Mouse (Mus musculus) stomach, embryonic 14.5 days (tissue): Measurements from ENCODE around the gene Gm4869. TPM values are rescaled to one million over a fixed set of nuclear protein-coding genes. Genes with fewer than 3 reads are reported as not detected.

Experiments
- ATAC-seq: fragments of 200-750 bp; cut with Nextera tagmentation; 2 replicates; pipeline ENCODE4 v1.8.0; 2017; ENCODE audit warnings: low read depth, moderate TSS enrichment; ENCODE audit not compliant: insufficient number of reproducible peaks, insufficient read depth, low FRiP score
- H3K27ac ChIP-seq: fragments of 300-500 bp; sonication (generic); 2 replicates; pipeline ENCODE4 v1.5.1; 2014; ENCODE audit warnings: mild to moderate bottlenecking, low read length, moderate library complexity, mixed read lengths
- H3K27me3 ChIP-seq: fragments of 300-500 bp; sonication (generic); 2 replicates; pipeline ENCODE4 v1.6.1; 2014; ENCODE audit warnings: low read length, control low read depth, mixed read lengths; ENCODE audit not compliant: control insufficient read depth, insufficient read depth
- H3K36me3 ChIP-seq: fragments of 300-500 bp; sonication (generic); 2 replicates; pipeline ENCODE4 v1.6.1; 2014; ENCODE audit warnings: mild to moderate bottlenecking, control low read depth, low read length, moderate library complexity, mixed read lengths; ENCODE audit not compliant: control insufficient read depth, insufficient read depth
- H3K4me1 ChIP-seq: fragments of 300-500 bp; sonication (generic); 2 replicates; pipeline ENCODE4 v1.6.1; 2014; ENCODE audit warnings: low read length, control low read depth, mixed read lengths; ENCODE audit not compliant: control insufficient read depth, insufficient read depth
- H3K4me2 ChIP-seq: fragments of 300-500 bp; sonication (generic); replicated peaks from 2 replicates; pipeline ENCODE4 v1.6.1; 2014; ENCODE audit warnings: low read depth, low read length, control low read depth
- H3K4me3 ChIP-seq: fragments of 300-500 bp; sonication (generic); 2 replicates; pipeline ENCODE4 v1.5.1; 2014; ENCODE audit warnings: low read depth, low read length, control low read depth
- H3K9ac ChIP-seq: fragments of 300-500 bp; sonication (generic); replicated peaks from 2 replicates; pipeline ENCODE4 v1.6.1; 2014; ENCODE audit warnings: low read depth, mild to moderate bottlenecking, control low read depth, low read length, moderate library complexity, mixed read lengths
- H3K9me3 ChIP-seq: fragments of 300-500 bp; sonication (generic); 2 replicates; pipeline ENCODE4 v1.6.1; 2016; ENCODE audit warnings: low read depth, low read length, control low read depth; ENCODE audit not compliant: control insufficient read depth
- WGBS: fragments of 180-500 bp; shearing (Covaris S2); extraction: QIAGEN DNeasy Blood & Tissue Kit; methylation state at CpG from one replicate; pipeline ENCODE4 v1.1.7; 2014; 5-methylcytosine and 5-hydroxymethylcytosine counted together
- polyA plus RNA-seq: library from polyadenylated mRNA; unstranded; fragments of >200 nt; fragmentation: Nextera tagmentation; extraction: Ambion mirVana; gene quantifications from 2 replicates; pipeline ENCODE4 v1.2.1, GENCODE M21; 2014

Gene Gm4869
- polyA plus RNA-seq = not detected in 2 replicates

- Histone ChIP-seq H3K9me3 (no peaks in the 10 kb centered on the region), H3K9ac (no peak within 1 kb of the TSS), H3K4me1 (no peaks in the 10 kb centered on the region), H3K27me3 (no peaks in the 10 kb centered on the region), H3K27ac (no peak within 1 kb of the TSS), H3K4me3 (no peak within 1 kb of the TSS), H3K36me3 (peaks cover 40% of the 10 kb centered on the region), H3K4me2 (no peak within 1 kb of the TSS)
- 83% methylated on average over 5 of the region's 5 CpGs for WGBS
- no peak for ATAC-seq
Observed at GRCm38 (mm10) chr5:140445345-140445744, at the start of gene Gm4869. Gene Gm4869 (plus strand): TSS chr5:140445645.

DNA sequence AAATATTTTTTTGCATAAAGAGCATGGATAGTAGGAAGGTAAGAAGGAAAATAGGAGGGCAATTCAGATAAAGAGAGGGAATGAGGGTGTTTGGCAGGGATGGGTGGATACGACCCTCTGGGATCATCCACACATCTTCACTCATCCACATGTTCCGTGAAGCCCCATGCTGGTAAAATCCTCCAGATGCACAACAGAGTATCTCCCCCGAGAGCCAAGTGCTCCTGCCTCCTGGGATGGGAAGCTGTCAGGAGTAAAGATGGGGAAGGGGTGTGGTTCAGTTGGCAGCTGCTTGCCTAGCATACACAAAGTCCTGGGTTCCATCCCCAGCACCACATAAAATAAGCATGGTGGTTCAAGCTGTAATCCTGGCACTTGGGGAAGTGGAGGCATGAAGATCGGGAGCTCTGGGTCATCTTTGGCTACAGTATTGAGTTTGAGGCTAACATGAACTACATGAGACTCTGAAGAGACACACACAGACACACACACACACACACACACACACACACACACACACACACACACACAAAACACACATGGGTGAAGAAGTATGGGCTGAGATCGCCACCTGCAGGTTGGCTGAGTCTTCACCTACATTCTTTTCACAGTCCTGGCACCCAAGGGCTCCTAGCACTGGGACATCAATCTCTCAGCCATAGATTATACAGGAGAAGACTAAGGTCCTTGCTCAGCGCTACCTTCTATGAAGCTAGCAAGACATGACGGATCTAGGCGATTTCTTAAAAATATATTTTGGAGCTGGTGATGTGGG, 49.1 kb upstream of the Gm4869 start:
- Histone ChIP-seq H3K9ac (no peak overlapping the region), H3K27ac (no peak overlapping the region), H3K4me2 (no peak overlapping the region), H3K9me3 (no peaks in the 10 kb centered on the region), H3K27me3 (no peaks in the 10 kb centered on the region), H3K4me1 (no peaks in the 10 kb centered on the region), H3K4me3 (no peak overlapping the region), H3K36me3 (no peaks in the 10 kb centered on the region)
- no peak for ATAC-seq
- WGBS = 65% methylated on average over 8 of the region's 8 CpGs

DNA sequence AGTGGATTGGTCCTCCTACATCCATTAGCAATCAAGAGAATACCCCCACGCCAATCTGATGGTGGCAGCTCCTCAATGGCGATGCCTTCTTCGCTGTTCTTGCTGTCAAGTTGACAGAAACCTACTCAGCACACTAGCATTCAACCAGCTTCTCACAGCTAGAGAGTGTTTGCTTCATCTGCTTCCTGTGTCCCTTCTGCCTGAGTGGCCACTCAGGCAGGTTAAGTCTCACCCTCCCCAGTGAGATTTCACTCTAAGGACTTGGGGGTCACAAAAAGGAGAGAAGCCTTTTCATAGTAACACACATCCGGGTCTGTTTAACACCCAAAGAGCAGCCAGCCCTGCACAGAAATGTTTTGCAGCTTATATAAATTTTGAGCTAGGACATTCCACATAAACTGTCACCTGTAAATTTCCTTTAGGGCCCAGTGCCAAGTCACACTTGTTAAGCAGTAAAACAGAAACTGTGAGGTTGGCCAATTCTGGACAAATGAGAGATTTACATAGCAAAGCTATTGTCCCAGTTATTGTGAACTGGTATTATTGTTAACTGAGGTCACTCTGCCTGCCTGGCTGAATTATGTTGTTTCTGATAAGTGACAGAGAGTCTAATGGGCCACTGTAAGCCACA, 42.7 kb upstream of the Gm4869 start:
- Histone ChIP-seq H3K36me3 (no peaks in the 10 kb centered on the region), H3K4me3 (no peak overlapping the region), H3K4me2 (no peak overlapping the region), H3K27me3 (no peaks in the 10 kb centered on the region), H3K9ac (no peak overlapping the region), H3K27ac (no peak overlapping the region), H3K9me3 (no peaks in the 10 kb centered on the region), H3K4me1 (no peaks in the 10 kb centered on the region)
- 67% methylated on average over 4 of the region's 4 CpGs for WGBS
- no peak for ATAC-seq

DNA sequence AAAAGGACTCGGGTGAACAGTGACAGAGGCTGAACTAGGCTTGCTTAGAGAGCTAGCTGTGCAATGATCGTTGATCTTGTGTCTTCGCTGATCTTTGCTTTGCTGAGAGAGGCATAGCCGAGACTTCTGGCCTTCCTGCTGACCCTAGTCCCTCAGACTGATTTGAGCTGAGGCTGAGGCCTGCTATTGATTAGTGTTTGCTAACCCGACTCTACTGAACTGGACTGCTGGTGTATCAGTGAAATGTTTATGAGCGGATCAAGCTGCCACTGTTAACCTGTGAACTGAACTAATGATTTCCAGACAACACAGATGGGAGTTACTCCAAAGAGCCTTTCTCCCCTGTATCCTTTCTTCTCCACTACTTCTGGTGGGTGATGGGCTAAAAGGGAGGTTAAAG, 40.3 kb upstream of the Gm4869 start:
- Histone ChIP-seq H3K9ac (no peak overlapping the region), H3K4me1 (no peaks in the 10 kb centered on the region), H3K9me3 (no peaks in the 10 kb centered on the region), H3K27ac (no peak overlapping the region), H3K4me2 (no peak overlapping the region), H3K4me3 (no peak overlapping the region), H3K27me3 (no peaks in the 10 kb centered on the region), H3K36me3 (no peaks in the 10 kb centered on the region)
- 75% methylated on average over 6 of the region's 6 CpGs for WGBS
- ATAC-seq = no peak

DNA sequence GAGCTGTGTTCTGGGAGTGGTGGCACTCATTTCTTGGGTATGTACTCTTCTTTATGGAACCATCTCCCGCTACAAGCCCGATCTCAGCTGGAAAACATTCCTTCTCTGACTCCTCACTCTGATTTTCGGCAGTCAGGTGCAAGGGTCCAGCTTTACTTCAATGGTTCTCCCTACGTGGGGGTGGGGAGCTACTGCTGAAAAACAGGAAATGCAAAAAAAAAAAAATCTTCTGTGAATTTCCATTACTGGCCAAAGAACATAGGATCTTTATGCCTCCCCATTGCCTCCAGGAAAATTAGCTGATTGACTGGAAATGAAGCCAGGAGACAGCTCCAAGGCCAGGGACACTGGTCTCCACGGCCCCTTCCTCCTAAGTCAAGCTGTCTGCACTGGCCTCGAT, 38.8 kb upstream of the Gm4869 start:
- no peak overlapping the region for H3K9ac ChIP-seq
- H3K27me3 ChIP-seq = no peaks in the 10 kb centered on the region
- H3K9me3 ChIP-seq = no peaks in the 10 kb centered on the region
- no peaks in the 10 kb centered on the region for H3K4me1 ChIP-seq
- no peaks in the 10 kb centered on the region for H3K36me3 ChIP-seq
- no peak overlapping the region for H3K4me3 ChIP-seq
- no peak overlapping the region for H3K27ac ChIP-seq
- H3K4me2 ChIP-seq = no peak overlapping the region
- no peak for ATAC-seq
- 66% methylated on average over 6 of the region's 6 CpGs for WGBS

GRCm38 (mm10) chr5:140408801-140409200, 36.6 kb upstream of the Gm4869 start:
- ATAC-seq = no peak
- H3K27ac ChIP-seq = no peak overlapping the region
- H3K4me3 ChIP-seq = no peak overlapping the region
- H3K4me1 ChIP-seq = no peaks in the 10 kb centered on the region
- no peaks in the 10 kb centered on the region for H3K9me3 ChIP-seq
- no peak overlapping the region for H3K4me2 ChIP-seq
- no peak overlapping the region for H3K9ac ChIP-seq
- H3K36me3 ChIP-seq = no peaks in the 10 kb centered on the region
- H3K27me3 ChIP-seq = no peaks in the 10 kb centered on the region

GRCm38 (mm10) chr5:140411339-140411738, 34.1 kb upstream of the Gm4869 start:
- H3K9me3 ChIP-seq = no peaks in the 10 kb centered on the region
- H3K4me3 ChIP-seq = no peak overlapping the region
- no peaks in the 10 kb centered on the region for H3K36me3 ChIP-seq
- 35% methylated on average over 8 of the region's 8 CpGs for WGBS
- no peak for ATAC-seq
- no peak overlapping the region for H3K27ac ChIP-seq
- no peak overlapping the region for H3K4me2 ChIP-seq
- no peak overlapping the region for H3K9ac ChIP-seq
- H3K4me1 ChIP-seq = no peaks in the 10 kb centered on the region
- H3K27me3 ChIP-seq = no peaks in the 10 kb centered on the region

DNA sequence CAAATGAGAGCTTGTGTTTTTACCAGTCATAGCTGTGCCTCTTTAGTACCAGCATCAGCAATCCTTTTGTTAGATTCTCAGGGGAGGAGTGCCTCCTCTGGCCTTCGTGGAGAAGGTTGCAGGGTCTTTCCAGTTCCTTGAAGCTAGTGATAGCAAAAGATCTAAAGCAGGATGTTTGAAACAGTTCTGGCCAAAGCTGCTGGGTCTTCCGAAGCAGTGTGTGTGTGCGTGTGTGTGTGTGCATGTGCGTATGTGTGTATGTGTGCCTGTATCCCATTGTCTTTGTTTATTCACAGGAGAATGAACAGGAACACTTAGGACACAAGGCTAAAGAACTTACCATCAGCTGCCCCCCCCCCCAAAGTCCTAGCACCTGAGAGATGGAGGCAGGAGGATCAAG, 30.8 kb upstream of the Gm4869 start:
- WGBS = 64% methylated on average over 4 of the region's 4 CpGs
- Histone ChIP-seq H3K27ac (no peak overlapping the region), H3K9ac (no peak overlapping the region), H3K9me3 (no peaks in the 10 kb centered on the region), H3K4me3 (no peak overlapping the region), H3K27me3 (no peaks in the 10 kb centered on the region), H3K4me1 (no peaks in the 10 kb centered on the region), H3K36me3 (no peaks in the 10 kb centered on the region), H3K4me2 (no peak overlapping the region)
- ATAC-seq = no peak
